Mouse (Mus musculus) cerebellum, adult 9-11 months (tissue): ENCODE results near the gene Ankrd11.
A peak's percentile ranks its signal among the peaks of the same experiment; 100 is the strongest.

ENCODE experiments used
- DNase-seq: peaks from one replicate; pipeline ENCODE4 v3.0.0; 2022

Ankrd11 gene

GRCm38 (mm10) chr8:122880302-122880701 is 161.8 kb downstream of the Ankrd11 start:
- DNase-seq: peak; percentile 71

- DNase-seq: no peak
Observed at GRCm38 (mm10) chr8:122878231-122878630, 163.8 kb downstream of the Ankrd11 start.

- DNase-seq: no peak
Observed at GRCm38 (mm10) chr8:122875186-122875585, 166.9 kb downstream of the Ankrd11 start.

GRCm38 (mm10) chr8:122873171-122873570 is 168.9 kb downstream of the Ankrd11 start:
- peak; percentile 82 for DNase-seq

GRCm38 (mm10) chr8:122871663-122872062 is 170.4 kb downstream of the Ankrd11 start:
- no peak for DNase-seq

- DNase-seq: peak; percentile 82
Observed at GRCm38 (mm10) chr8:122870377-122870863, 171.7 kb downstream of the Ankrd11 start.

- DNase-seq: no peak
Observed at GRCm38 (mm10) chr8:122867982-122868381, 174.1 kb downstream of the Ankrd11 start.

GRCm38 (mm10) chr8:122866231-122866630 is 175.8 kb downstream of the Ankrd11 start:
- no peak for DNase-seq

GRCm38 (mm10) chr8:122865441-122865840 is 176.6 kb downstream of the Ankrd11 start:
- no peak for DNase-seq

- peak; percentile 41 for DNase-seq
Observed at GRCm38 (mm10) chr8:122864719-122865129, 177.4 kb downstream of the Ankrd11 start.

- no peak for DNase-seq
Observed at GRCm38 (mm10) chr8:122859843-122860242, 182.2 kb downstream of the Ankrd11 start.

GRCm38 (mm10) chr8:122856288-122856687 is 185.8 kb downstream of the Ankrd11 start:
- DNase-seq: peak; percentile 66

GRCm38 (mm10) chr8:122855123-122855522 is 187.0 kb downstream of the Ankrd11 start:
- no peak for DNase-seq

GRCm38 (mm10) chr8:122854388-122854787 is 187.7 kb downstream of the Ankrd11 start:
- peak; percentile 58 for DNase-seq

GRCm38 (mm10) chr8:122853340-122853771 is 188.7 kb downstream of the Ankrd11 start:
- DNase-seq: peak; percentile 90

GRCm38 (mm10) chr8:122852546-122852905 is 189.6 kb downstream of the Ankrd11 start:
- no peak for DNase-seq

GRCm38 (mm10) chr8:122851692-122852545 is 190.2 kb downstream of the Ankrd11 start:
- DNase-seq: peak; percentile 98

GRCm38 (mm10) chr8:122850641-122851240 is 191.3 kb downstream of the Ankrd11 start:
- DNase-seq: peak; percentile 70

- DNase-seq: peak; percentile 69
Observed at GRCm38 (mm10) chr8:122849152-122849910, 192.7 kb downstream of the Ankrd11 start.

GRCm38 (mm10) chr8:122847829-122848561 is 194.1 kb downstream of the Ankrd11 start, which contains the start of gene Cdh15:
TSS of gene Cdh15 (plus strand) at chr8:122847966.
- peak; percentile 92 for DNase-seq

GRCm38 (mm10) chr8:122845662-122846061 is 196.4 kb downstream of the Ankrd11 start:
- peak; percentile 56 for DNase-seq

GRCm38 (mm10) chr8:122844161-122844560 is 197.9 kb downstream of the Ankrd11 start:
- DNase-seq: no peak
